Mouse (Mus musculus) left cerebral cortex, adult 8-10 months (tissue): ENCODE results near the gene Rnaseh2b. TPM values are rescaled to one million over a fixed set of nuclear protein-coding genes. Genes with fewer than 3 reads are reported as not detected.

Experiments
- total RNA-seq, 4 experiments: library from RNA; stranded (reverse); gene quantifications; 2 replicates each; pipeline ENCODE4 v1.2.4; 2022

Gene Rnaseh2b
- total RNA-seq, 4 experiments from 2014 or later: 10.4 to 14.3 (median 13.1) TPM

Other genes starting within 250 kb of the Rnaseh2b start
- 1 to 10 TPM; 6.2 to 8.1 (median 7.2) TPM for gene Dleu7, start 458 bp downstream of the Rnaseh2b start, total RNA-seq
- under 1 TPM in 3 of 4 experiments, not detected in 1; 0.11 to 0.28 (median 0.19) TPM for gene Gucy1b2, start 163.7 kb downstream of the Rnaseh2b start, total RNA-seq